Mouse (Mus musculus) liver, adult (tissue): Measurements from ENCODE around the gene Acp1.

Source experiments
- GATA4 ChIP-seq: IDR thresholded peaks from 2 replicates; pipeline ENCODE4 v1.6.1; 2014; ENCODE audit warnings: mild to moderate bottlenecking, low read length; ENCODE audit not compliant: insufficient replicate concordance

Acp1 gene

GRCm38 (mm10) chr12:30885891-30886290 lies 25.5 kb downstream of the Acp1 start:
- TF ChIP-seq GATA4, result no peak

GRCm38 (mm10) chr12:30884622-30885230 lies 26.7 kb downstream of the Acp1 start:
- no peak for TF ChIP-seq GATA4

GRCm38 (mm10) chr12:30883986-30884621 lies 27.3 kb downstream of the Acp1 start, which contains the start of gene Alkal2:
Gene Alkal2, plus strand, starts transcription at chr12:30884322.
- TF ChIP-seq GATA4, result no peak

GRCm38 (mm10) chr12:30883592-30883985 lies 27.8 kb downstream of the Acp1 start:
- no peak for TF ChIP-seq GATA4

- no peak for TF ChIP-seq GATA4
Measured at GRCm38 (mm10) chr12:30879447-30879846, 31.9 kb downstream of the Acp1 start.

- no peak for TF ChIP-seq GATA4
Measured at GRCm38 (mm10) chr12:30865781-30866180, 45.6 kb downstream of the Acp1 start.

GRCm38 (mm10) chr12:30864347-30864746 lies 47.0 kb downstream of the Acp1 start:
- TF ChIP-seq GATA4, result no peak

- TF ChIP-seq GATA4, result no peak
Measured at GRCm38 (mm10) chr12:30856172-30856571, 55.2 kb downstream of the Acp1 start.

GRCm38 (mm10) chr12:30855442-30856159 lies 55.8 kb downstream of the Acp1 start:
- TF ChIP-seq GATA4, result no peak

GRCm38 (mm10) chr12:30851871-30852270 lies 59.5 kb downstream of the Acp1 start:
- no peak for TF ChIP-seq GATA4

GRCm38 (mm10) chr12:30850902-30851301 lies 60.5 kb downstream of the Acp1 start:
- TF ChIP-seq GATA4, result no peak

- no peak for TF ChIP-seq GATA4
Measured at GRCm38 (mm10) chr12:30848521-30848920, 62.9 kb downstream of the Acp1 start.
